Mouse (Mus musculus) cerebellum, postnatal 10 days (tissue): ENCODE data around the gene H2al1e.
"Not testable (repeated sequence)": the region's sequence is repeated elsewhere in the genome, so short reads cannot be mapped to it uniquely, and the experiment has no call there.

Source experiments
- DNase-seq, 2 experiments: peaks; one replicate each; pipeline ENCODE4 v3.0.0; 2021; ENCODE audit warnings: mixed read lengths in 2 of 2

The H2al1e gene

GRCm38 (mm10) chrX:11311634-11312033 is at the start of gene H2al1e:
Gene H2al1e, plus strand, starts transcription at chrX:11311934.
- DNase-seq = not testable (repeated sequence)

GRCm38 (mm10) chrX:11264918-11265317 is 46.8 kb upstream of the H2al1e start:
- DNase-seq = no peak

- DNase-seq = no peak
These were observed 43.9 kb upstream of the H2al1e start for GRCm38 (mm10) chrX:11267791-11268190.

- peak; percentile 75 to 82 for DNase-seq
These were observed 42.7 kb upstream of the H2al1e start for GRCm38 (mm10) chrX:11269074-11269473.

- no peak for DNase-seq
These were observed 38.5 kb upstream of the H2al1e start for GRCm38 (mm10) chrX:11273190-11273589.

GRCm38 (mm10) chrX:11277083-11277482 is 34.7 kb upstream of the H2al1e start:
- DNase-seq = no peak

GRCm38 (mm10) chrX:11280741-11281140 is 31.0 kb upstream of the H2al1e start:
- DNase-seq = no peak

- peak; percentile 22 to 24 for DNase-seq
These were observed 23.3 kb upstream of the H2al1e start for GRCm38 (mm10) chrX:11288306-11288882.

- no peak for DNase-seq
These were observed 22.5 kb upstream of the H2al1e start for GRCm38 (mm10) chrX:11289244-11289643.

- not testable (repeated sequence) for DNase-seq
These were observed 12.8 kb upstream of the H2al1e start, which contains the start of gene H2al1a for GRCm38 (mm10) chrX:11298957-11299356. Gene H2al1a, plus strand, starts transcription at chrX:11299257.

- DNase-seq = not testable (repeated sequence)
These were observed 9.6 kb upstream of the H2al1e start, which contains the start of gene H2al1b for GRCm38 (mm10) chrX:11302132-11302531. Gene H2al1b, plus strand, starts transcription at chrX:11302432.

- not testable (repeated sequence) for DNase-seq
These were observed 6.4 kb upstream of the H2al1e start, which contains the start of gene H2al1c for GRCm38 (mm10) chrX:11305355-11305754. Gene H2al1c, plus strand, starts transcription at chrX:11305655.

GRCm38 (mm10) chrX:11308524-11308923 is 3.2 kb upstream of the H2al1e start, which contains the start of gene H2al1d:
Gene H2al1d, plus strand, starts transcription at chrX:11308824.
- DNase-seq = not testable (repeated sequence)

- DNase-seq = not testable (repeated sequence)
These were observed 3.1 kb downstream of the H2al1e start, which contains the start of gene H2al1f for GRCm38 (mm10) chrX:11314858-11315257. Gene H2al1f, plus strand, starts transcription at chrX:11315158.

- not testable (repeated sequence) for DNase-seq
These were observed 6.2 kb downstream of the H2al1e start, which contains the start of gene H2al1g for GRCm38 (mm10) chrX:11317956-11318355. Gene H2al1g, plus strand, starts transcription at chrX:11318256.

GRCm38 (mm10) chrX:11321192-11321591 is 9.5 kb downstream of the H2al1e start, which contains the start of gene H2al1h:
Gene H2al1h, plus strand, starts transcription at chrX:11321492.
- DNase-seq = not testable (repeated sequence)

- not testable (repeated sequence) for DNase-seq
These were observed 12.6 kb downstream of the H2al1e start, which contains the start of gene H2al1i for GRCm38 (mm10) chrX:11324359-11324758. Gene H2al1i, plus strand, starts transcription at chrX:11324659.

GRCm38 (mm10) chrX:11327522-11327921 is 15.8 kb downstream of the H2al1e start, which contains the start of gene H2al1j:
Gene H2al1j, plus strand, starts transcription at chrX:11327822.
- not testable (repeated sequence) for DNase-seq

- peak; percentile 29 to 51 for DNase-seq
These were observed 34.0 kb downstream of the H2al1e start for GRCm38 (mm10) chrX:11345762-11346161.

- DNase-seq = peak; percentile 23 to 76
These were observed 35.0 kb downstream of the H2al1e start for GRCm38 (mm10) chrX:11346756-11347155.

- DNase-seq = no peak
These were observed 49.1 kb downstream of the H2al1e start for GRCm38 (mm10) chrX:11360823-11361222.

- no peak for DNase-seq
These were observed 49.5 kb downstream of the H2al1e start for GRCm38 (mm10) chrX:11361261-11361660.
